Mouse (Mus musculus) heart, embryonic 14.5 days (tissue): Measurements from ENCODE around the gene Rnf224. TPM values are rescaled to one million over a fixed set of nuclear protein-coding genes. Genes with fewer than 3 reads are reported as not detected.
A peak's percentile ranks its signal among the peaks of the same experiment; 100 is the strongest.

Experiments
- ATAC-seq: fragments of 200-750 bp; cut with Nextera tagmentation; 2 replicates; pipeline ENCODE4 v1.8.0; 2017; ENCODE audit warnings: low read depth, moderate TSS enrichment; ENCODE audit not compliant: insufficient number of reproducible peaks, insufficient read depth, low FRiP score
- H3K27ac ChIP-seq, 2 experiments: fragments of 200-500 bp in 1 of 2; fragments of 300-500 bp in 1 of 2; sonication (generic) in 1 of 2; replicated peaks in 1 of 2; 2 replicates each; pipeline ENCODE4 v1.5.1; 2012 to 2014; ENCODE audit warnings: low read depth in 2 of 2, low read length in 2 of 2, control low read depth in 1 of 2, mild to moderate bottlenecking in 1 of 2, mixed read lengths in 1 of 2; ENCODE audit not compliant: control insufficient read depth in 1 of 2, insufficient read depth in 1 of 2
- H3K27me3 ChIP-seq: fragments of 300-500 bp; sonication (generic); 2 replicates; pipeline ENCODE4 v1.6.1; 2014; ENCODE audit warnings: mild to moderate bottlenecking, low read length, control low read depth; ENCODE audit not compliant: control insufficient read depth, insufficient read depth
- H3K36me3 ChIP-seq: fragments of 300-500 bp; sonication (generic); 2 replicates; pipeline ENCODE4 v1.6.1; 2014; ENCODE audit warnings: mild to moderate bottlenecking, control low read depth, low read length, mixed read lengths; ENCODE audit not compliant: control insufficient read depth, insufficient read depth
- H3K4me1 ChIP-seq, 2 experiments: fragments of 200-500 bp in 1 of 2; fragments of 300-500 bp in 1 of 2; sonication (generic) in 1 of 2; 2 replicates each; pipeline ENCODE4 v1.6.1; 2012 to 2014; ENCODE audit warnings: low read length in 2 of 2, control low read depth in 1 of 2, mixed read lengths in 1 of 2; ENCODE audit not compliant: control insufficient read depth in 2 of 2, insufficient read depth in 2 of 2
- H3K4me2 ChIP-seq: fragments of 300-500 bp; sonication (generic); 2 replicates; pipeline ENCODE4 v1.6.1; 2014; ENCODE audit warnings: mild to moderate bottlenecking, low read length
- H3K4me3 ChIP-seq, 2 experiments: fragments of 200-500 bp in 1 of 2; fragments of 300-500 bp in 1 of 2; sonication (generic) in 1 of 2; 2 replicates each; pipeline ENCODE4 v1.5.1; 2012 to 2014; ENCODE audit warnings: low read length in 2 of 2, mild to moderate bottlenecking in 2 of 2, control low read depth in 1 of 2, low read depth in 1 of 2, moderate library complexity in 1 of 2; ENCODE audit not compliant: control insufficient read depth in 1 of 2, insufficient read depth in 1 of 2
- H3K9ac ChIP-seq: fragments of 300-500 bp; sonication (generic); 2 replicates; pipeline ENCODE4 v1.6.1; 2014; ENCODE audit warnings: mild to moderate bottlenecking, low read length
- H3K9me3 ChIP-seq: fragments of 300-500 bp; sonication (generic); 2 replicates; pipeline ENCODE4 v1.6.1; 2016; ENCODE audit warnings: low read length, control low read depth; ENCODE audit not compliant: control insufficient read depth
- WGBS: fragments of 180-500 bp; shearing (Covaris S2); extraction: QIAGEN DNeasy Blood & Tissue Kit; methylation state at CpG from one replicate; pipeline ENCODE4 v1.1.7; 2014; 5-methylcytosine and 5-hydroxymethylcytosine counted together
- polyA plus RNA-seq: library from polyadenylated mRNA; unstranded; fragments of >200 nt; fragmentation: Nextera tagmentation; extraction: Ambion mirVana; gene quantifications from 2 replicates; pipeline ENCODE4 v1.2.1, GENCODE M21; 2014

The Rnf224 gene
- polyA plus RNA-seq, 1 experiment from 2014 or later, result not detected

- H3K4me3 ChIP-seq, result no peak overlapping the region
- peaks cover 27% of the 10 kb centered on the region for H3K27me3 ChIP-seq
- no peak overlapping the region for H3K27ac ChIP-seq
- H3K4me1 ChIP-seq, result peaks cover 3 to 14% of the 10 kb centered on the region in 2 experiments
- no peaks in the 10 kb centered on the region for H3K9me3 ChIP-seq
- no peaks in the 10 kb centered on the region for H3K36me3 ChIP-seq
- WGBS, result 82% methylated on average over 7 of the region's 7 CpGs
- no peak for ATAC-seq
- no peak overlapping the region for H3K9ac ChIP-seq
- no peak overlapping the region for H3K4me2 ChIP-seq
Observed at GRCm38 (mm10) chr2:25230581-25230980, 6.0 kb downstream of the Rnf224 start.

- no peak overlapping the region for H3K4me3 ChIP-seq
- peaks cover 3 to 16% of the 10 kb centered on the region in 2 experiments for H3K4me1 ChIP-seq
- no peaks in the 10 kb centered on the region for H3K36me3 ChIP-seq
- 74% methylated on average over 5 of the region's 5 CpGs for WGBS
- no peaks in the 10 kb centered on the region for H3K9me3 ChIP-seq
- H3K9ac ChIP-seq, result no peak overlapping the region
- H3K4me2 ChIP-seq, result no peak overlapping the region
- peaks cover 26% of the 10 kb centered on the region for H3K27me3 ChIP-seq
- ATAC-seq, result no peak
- no peak overlapping the region for H3K27ac ChIP-seq
Observed at GRCm38 (mm10) chr2:25229582-25229981, 7.0 kb downstream of the Rnf224 start.

DNA sequence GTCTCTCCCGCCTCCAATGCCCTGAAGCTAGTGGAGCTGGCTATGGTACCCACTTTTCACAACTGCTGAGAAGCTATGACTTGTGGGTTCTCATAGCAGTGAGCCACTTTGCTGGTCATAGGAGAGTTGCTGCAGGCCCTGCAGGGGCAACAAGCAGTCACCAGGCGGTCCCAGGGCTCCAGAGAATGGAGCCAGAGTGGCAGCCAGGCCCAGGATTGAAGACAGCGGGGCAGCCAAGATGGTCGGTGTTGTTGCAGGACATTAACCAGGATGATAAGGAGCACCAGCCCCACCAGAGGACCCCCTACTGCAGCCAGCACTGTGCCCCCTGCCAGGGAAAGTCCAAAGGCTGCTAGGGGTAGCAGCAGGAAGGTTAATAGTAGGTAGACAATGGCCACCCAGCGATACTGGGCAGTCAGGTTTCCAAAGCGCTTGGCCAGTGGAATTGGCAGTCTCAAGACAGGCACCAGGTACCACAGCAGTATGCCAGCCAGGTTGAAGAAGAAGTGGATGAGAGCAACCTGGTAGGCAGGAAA, 7.5 kb downstream of the Rnf224 start:
- Histone ChIP-seq H3K9me3 (no peaks in the 10 kb centered on the region), H3K27ac (no peak overlapping the region), H3K4me2 (peak overlapping the region; percentile 62), H3K4me1 (peaks cover 3 to 16% of the 10 kb centered on the region in 2 experiments), H3K4me3 (no peak overlapping the region), H3K9ac (no peak overlapping the region), H3K36me3 (no peaks in the 10 kb centered on the region), H3K27me3 (peaks cover 22% of the 10 kb centered on the region)
- no peak for ATAC-seq
- WGBS, result 62% methylated on average over 6 of the region's 6 CpGs

- peak overlapping the region; percentile 55 for H3K9ac ChIP-seq
Observed at GRCm38 (mm10) chr2:25228431-25228889, 8.1 kb downstream of the Rnf224 start.

GRCm38 (mm10) chr2:25227406-25227805, 9.2 kb downstream of the Rnf224 start:
- H3K27me3 ChIP-seq, result peaks cover 22% of the 10 kb centered on the region
- H3K9me3 ChIP-seq, result no peaks in the 10 kb centered on the region
- no peak overlapping the region for H3K9ac ChIP-seq
- H3K4me2 ChIP-seq, result no peak overlapping the region
- H3K27ac ChIP-seq, result no peak overlapping the region
- H3K4me3 ChIP-seq, result no peak overlapping the region
- H3K4me1 ChIP-seq, result peaks cover 5 to 21% of the 10 kb centered on the region in 2 experiments
- WGBS, result 92% methylated on average over 4 of the region's 4 CpGs
- peaks cover 6% of the 10 kb centered on the region; the same call in 1 of the 2 replicates for H3K36me3 ChIP-seq
- no peak for ATAC-seq

More at GRCm38 (mm10) chr2:25228431-25228889, 8.1 kb downstream of the Rnf224 start:
- peak overlapping the region; percentile 62 for H3K4me2 ChIP-seq
- peak overlapping the region; percentile 65 to 73 for H3K27ac ChIP-seq
- WGBS, result under 1% methylated on average over 7 of the region's 7 CpGs
- H3K9me3 ChIP-seq, result no peaks in the 10 kb centered on the region
- peak overlapping the region; percentile 26 to 32 for H3K4me3 ChIP-seq
- ATAC-seq, result 0 out of 2 replicates have a peak, but pooled peaks have one; percentile 16
- H3K4me1 ChIP-seq, result peaks cover 3 to 18% of the 10 kb centered on the region in 2 experiments
- H3K27me3 ChIP-seq, result peaks cover 22% of the 10 kb centered on the region
- H3K36me3 ChIP-seq, result peaks cover 1% of the 10 kb centered on the region; the same call in 1 of the 2 replicates

GRCm38 (mm10) chr2:25226864-25227263, 9.7 kb downstream of the Rnf224 start:
- Histone ChIP-seq H3K9ac (no peak overlapping the region), H3K27ac (no peak overlapping the region), H3K4me2 (no peak overlapping the region), H3K4me3 (no peak overlapping the region), H3K4me1 (peaks cover 5 to 21% of the 10 kb centered on the region in 2 experiments), H3K9me3 (no peaks in the 10 kb centered on the region), H3K27me3 (peaks cover 20% of the 10 kb centered on the region), H3K36me3 (peaks cover 11% of the 10 kb centered on the region)
- no peak for ATAC-seq
- WGBS, result 75% methylated on average over 5 of the region's 5 CpGs

- Histone ChIP-seq H3K9me3 (no peaks in the 10 kb centered on the region), H3K27ac (peak overlapping the region; percentile 88 to 97), H3K36me3 (peaks cover 20% of the 10 kb centered on the region), H3K9ac (peak overlapping the region; percentile 77), H3K27me3 (peaks cover 11% of the 10 kb centered on the region), H3K4me1 (peaks cover 5 to 21% of the 10 kb centered on the region in 2 experiments), H3K4me3 (peak overlapping the region in 1 of 2 experiments; percentile 71; a peak in 2 of 4 replicates), H3K4me2 (peak overlapping the region; percentile 60)
- 68% methylated on average over 8 of the region's 8 CpGs for WGBS
- no peak for ATAC-seq
Observed at GRCm38 (mm10) chr2:25225811-25226379, 10.7 kb downstream of the Rnf224 start.
